Mouse (Mus musculus): ENCODE data around the gene Gm20843. TPM values are rescaled to one million over a fixed set of nuclear protein-coding genes. Genes with fewer than 3 reads are reported as not detected.
"Not testable (repeated sequence)": the region's sequence is repeated elsewhere in the genome, so short reads cannot be mapped to it uniquely, and the experiment has no call there.

The Gm20843 gene
- not detected in 2 replicates for polyA plus RNA-seq (2012; rRNA removed)

DNA sequence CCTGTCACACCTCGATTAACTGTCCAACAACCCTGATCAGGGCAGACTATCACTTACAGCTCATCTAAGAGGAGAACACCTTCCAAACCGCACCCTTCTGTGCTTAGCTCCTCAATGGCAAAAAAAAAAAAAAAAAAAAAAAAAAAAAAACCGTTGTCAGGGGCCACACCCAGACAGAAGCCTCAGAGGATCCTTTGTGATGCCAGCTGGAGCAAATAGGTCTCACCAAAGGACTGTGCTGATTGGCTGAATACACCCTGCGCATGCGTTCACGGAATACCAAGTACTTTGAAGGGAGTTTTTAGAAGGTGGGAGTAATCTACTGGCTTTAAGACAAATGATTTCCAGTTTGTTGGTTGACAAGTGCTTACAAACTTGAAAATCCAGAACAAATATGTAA, at the start of gene Gm20843:
Gene Gm20843 (minus strand): TSS at position 101 of the 400 bp plus-strand sequence.
- no CpG with 5 or more reads among the region's 6 CpGs for WGBS
- DNase-seq (ENCODE audit: low read depth, low spot score): not testable (repeated sequence)

Data from large intestine, adult 2 months (tissue).